Mouse (Mus musculus) bone marrow macrophage, adult 2 months (primary cell): Measurements from ENCODE around the gene Smad3.

Experiments
- CTCF ChIP-seq: IDR thresholded peaks from 2 replicates; pipeline ENCODE4 v1.5.1; 2012; ENCODE audit warnings: low read depth, mild to moderate bottlenecking, low read length, moderate library complexity
- POLR2A ChIP-seq: IDR thresholded peaks from 2 replicates; pipeline ENCODE4 v1.6.1; 2012; ENCODE audit warnings: mild to moderate bottlenecking, low read depth, low read length, borderline replicate concordance

DNA sequence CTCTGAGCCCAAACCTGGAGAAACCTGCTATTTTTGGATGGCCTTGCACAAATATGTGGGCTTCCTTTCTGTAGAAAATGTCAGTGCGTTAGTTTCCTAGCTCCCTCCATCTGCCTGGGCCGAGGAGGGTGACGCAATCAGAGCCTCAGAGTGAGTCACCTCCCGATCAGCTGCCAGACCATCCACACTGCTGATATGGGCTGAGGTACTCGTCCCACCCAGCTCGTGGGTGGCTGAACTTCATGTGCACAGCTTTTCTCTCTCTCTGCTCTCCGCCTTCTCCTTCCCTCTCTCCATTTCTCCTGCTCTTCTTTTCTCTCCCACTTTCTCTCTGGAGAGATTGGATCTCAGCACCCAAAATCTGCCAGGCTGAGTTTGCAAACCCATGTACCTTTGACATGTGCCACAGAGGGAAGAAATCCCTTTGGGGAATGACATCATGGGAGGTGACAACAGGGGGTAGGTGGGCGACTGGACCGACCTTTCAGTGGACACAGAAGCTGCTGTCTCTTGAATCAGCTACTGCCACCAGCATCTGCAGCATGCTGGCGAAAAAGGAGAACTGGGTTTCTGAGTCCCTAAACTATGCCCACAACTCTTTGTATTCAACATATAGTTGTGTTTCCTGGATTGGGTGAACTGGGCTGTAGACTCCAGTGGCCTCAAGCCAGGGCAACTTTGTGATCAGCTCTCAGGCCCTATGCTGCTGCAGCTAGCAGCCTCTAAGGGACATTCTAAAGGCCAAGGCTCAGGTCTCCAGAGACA, 36.1 kb upstream of the Smad3 start:
- TF ChIP-seq CTCF (no peak), POLR2A (no peak)
